Mouse (Mus musculus) myocyte (in vitro differentiated cells): Measurements from ENCODE around the gene Psap.

Experiments used
- E2F4 ChIP-seq: IDR thresholded peaks from one replicate; pipeline ENCODE4 v1.6.1; 2011; ENCODE audit warnings: mild to moderate bottlenecking, control low read depth, moderate library complexity; ENCODE audit not compliant: insufficient read depth
- MAX ChIP-seq: IDR thresholded peaks from one replicate; pipeline ENCODE4 v1.6.1; 2011; ENCODE audit warnings: low read depth, mild to moderate bottlenecking, control low read depth
- MYOD1 ChIP-seq, 3 experiments: IDR thresholded peaks; one replicate each; pipeline ENCODE4 v1.6.1; 2011; ENCODE audit warnings: control low read depth in 2 of 3, low read depth in 2 of 3, mild to moderate bottlenecking in 2 of 3, moderate library complexity in 1 of 3; ENCODE audit not compliant: insufficient read length in 2 of 3, control insufficient read depth in 1 of 3
- MYOG ChIP-seq, 3 experiments: IDR thresholded peaks; one replicate each; pipeline ENCODE4 v1.6.1; 2011; ENCODE audit warnings: control low read depth in 2 of 3, low read depth in 2 of 3, mild to moderate bottlenecking in 2 of 3; ENCODE audit not compliant: insufficient read length in 2 of 3, control insufficient read depth in 1 of 3, insufficient read depth in 1 of 3
- POLR2A ChIP-seq: IDR thresholded peaks from one replicate; pipeline ENCODE4 v1.6.1; 2011; ENCODE audit warnings: low read depth, mild to moderate bottlenecking, control low read depth, moderate library complexity; ENCODE audit not compliant: insufficient read length
- POLR2AphosphoS2 ChIP-seq: IDR thresholded peaks from one replicate; pipeline ENCODE4 v1.6.1; 2011; ENCODE audit warnings: low read depth, control low read depth; ENCODE audit not compliant: insufficient read length
- TCF12 ChIP-seq: IDR thresholded peaks from one replicate; pipeline ENCODE4 v1.6.1; 2011; ENCODE audit warnings: mild to moderate bottlenecking, control low read depth; ENCODE audit not compliant: poor library complexity, insufficient read depth, severe bottlenecking
- TCF3 ChIP-seq: IDR thresholded peaks from one replicate; pipeline ENCODE4 v1.6.1; 2011; ENCODE audit warnings: low read depth, control low read depth; ENCODE audit not compliant: insufficient read length
- USF1 ChIP-seq: IDR thresholded peaks from one replicate; pipeline ENCODE4 v1.6.1; 2011; ENCODE audit warnings: low read depth, mild to moderate bottlenecking, control low read depth, moderate library complexity

DNA sequence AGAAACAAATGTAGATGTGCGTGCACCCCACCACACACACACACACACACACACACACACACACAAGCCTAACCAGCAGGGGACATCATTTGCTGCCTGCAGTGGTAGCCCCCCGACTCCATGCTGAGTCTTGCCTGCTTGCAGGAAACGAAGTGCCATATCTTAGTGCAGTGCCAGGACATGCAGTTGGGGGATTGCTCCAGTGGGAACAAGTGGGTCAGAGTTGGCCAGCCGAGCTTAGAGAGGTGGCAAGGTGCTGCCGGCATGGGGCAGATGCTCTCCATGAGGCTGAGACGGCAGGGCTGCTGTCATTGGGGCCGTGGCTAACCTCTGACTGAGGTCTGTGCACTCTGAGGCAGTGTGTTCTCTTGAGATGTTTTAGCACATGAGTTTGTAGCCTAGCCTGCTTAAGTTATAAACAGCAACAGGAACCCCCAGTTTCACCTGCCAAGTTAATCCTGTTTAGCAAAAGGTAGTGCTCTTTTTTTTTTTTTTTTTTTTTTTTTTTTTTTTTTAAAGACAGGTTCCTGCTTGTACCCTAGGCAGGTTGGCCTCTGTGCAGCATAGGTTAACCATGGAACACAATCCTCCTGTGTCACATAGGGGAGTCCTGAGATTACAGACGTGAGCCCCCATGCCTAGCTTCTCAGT, 2.0 kb downstream of the Psap start:
- TF ChIP-seq E2F4: no peak
- no peak for TF ChIP-seq MYOG (IDR thresholded peaks at IDR 0.05; ENCODE audit: control insufficient read depth in 1 of 3, insufficient read depth in 1 of 3, insufficient read length in 2 of 3, low read depth in 2 of 3)
- peak; percentile 27 for TF ChIP-seq POLR2A
- no peak for TF ChIP-seq MAX
- TF ChIP-seq POLR2AphosphoS2: peak; percentile 10
- no peak for TF ChIP-seq TCF12
- TF ChIP-seq TCF3: no peak
- no peak for TF ChIP-seq MYOD1 (IDR thresholded peaks at IDR 0.05; ENCODE audit: control insufficient read depth in 1 of 3, insufficient read length in 2 of 3, low read depth in 2 of 3)
- TF ChIP-seq USF1: no peak
